Mouse (Mus musculus) megakaryocyte progenitor cell, adult 5-6 weeks (primary cell): ENCODE measurements around the gene Rnaseh1. TPM values are rescaled to one million over a fixed set of nuclear protein-coding genes. Genes with fewer than 3 reads are reported as not detected.

Experiments
- ATAC-seq: replicated peaks from 2 replicates; pipeline ENCODE4 v1.8.0; 2016; ENCODE audit warnings: mild to moderate bottlenecking, moderate TSS enrichment, inconsistent platforms; ENCODE audit not compliant: poor library complexity
- total RNA-seq, 2 experiments: library from RNA; stranded (forward) in 1 of 2; stranded (reverse) in 1 of 2; fragments of 157-497, 149-512 nt in 1 of 2; fragments of 200-1000 nt in 1 of 2; gene quantifications; 2 replicates each; pipeline versions ENCODE4 v1.2.3 to v1.2.4; 2015 to 2017

The Rnaseh1 gene
- total RNA-seq, 2 experiments from 2014 or later = 29.7 to 31.9 TPM

DNA sequence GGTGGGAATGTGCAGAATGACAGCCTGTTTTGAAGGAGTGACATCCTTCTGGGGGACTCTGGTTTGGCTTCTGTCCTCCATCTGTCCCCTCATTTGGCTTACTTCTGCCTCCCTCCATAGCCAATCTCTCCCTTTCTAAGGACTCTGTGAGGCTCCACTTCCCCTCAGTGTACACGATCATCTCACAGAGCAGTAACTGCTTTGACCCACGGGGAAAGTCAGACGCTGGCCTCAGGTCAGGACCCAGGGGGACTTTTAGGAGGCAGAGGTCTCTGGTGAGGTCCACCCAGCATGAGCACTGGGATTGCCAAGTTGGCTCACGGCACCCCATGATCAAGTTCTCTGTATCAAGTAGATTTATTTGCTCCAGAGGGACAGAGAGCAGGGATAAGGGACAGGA lies 58.8 kb downstream of the Rnaseh1 start:
- no peak for ATAC-seq

Other genes with a start within 250 kb of the Rnaseh1 start
- gene Dcdc2c, start 97.2 kb upstream of the Rnaseh1 start, total RNA-seq (2015) = not detected in 2 replicates
- 0.37 and 0.61 TPM in 2 replicates for gene Dcdc2c, start 97.2 kb upstream of the Rnaseh1 start, total RNA-seq (2017)
- gene Allc, start 67.1 kb upstream of the Rnaseh1 start, total RNA-seq (2015) = not detected in 2 replicates
- not detected in 2 replicates for gene Allc, start 67.1 kb upstream of the Rnaseh1 start, total RNA-seq (2017)
- not detected in 2 replicates for gene Colec11, start 26.2 kb upstream of the Rnaseh1 start, total RNA-seq (2015)
- 0.17 and 0.95 TPM in 2 replicates for gene Colec11, start 26.2 kb upstream of the Rnaseh1 start, total RNA-seq (2017)
- gene Rps7, start 13.6 kb upstream of the Rnaseh1 start, total RNA-seq (2015) = 2,571 and 2,731 TPM in 2 replicates
- gene Rps7, start 13.6 kb upstream of the Rnaseh1 start, total RNA-seq (2017) = 4,806 and 4,883 TPM in 2 replicates
- gene Adi1, start 25.6 kb downstream of the Rnaseh1 start, total RNA-seq (2015) = 125 and 137 TPM in 2 replicates
- gene Adi1, start 25.6 kb downstream of the Rnaseh1 start, total RNA-seq (2017) = 26.7 and 32.3 TPM in 2 replicates
- 28.1 and 34.0 TPM in 2 replicates for gene Trappc12, start 100.9 kb downstream of the Rnaseh1 start, total RNA-seq (2015)
- gene Trappc12, start 100.9 kb downstream of the Rnaseh1 start, total RNA-seq (2017) = 41.1 and 47.3 TPM in 2 replicates
- gene Eipr1, start 102.2 kb downstream of the Rnaseh1 start, total RNA-seq (2015) = 21.6 and 25.1 TPM in 2 replicates
- 26.6 and 26.9 TPM in 2 replicates for gene Eipr1, start 102.2 kb downstream of the Rnaseh1 start, total RNA-seq (2017)